Mouse (Mus musculus) retina, postnatal 7 days (tissue): ENCODE data around the gene Il10rb.
"Not testable (repeated sequence)": the region's sequence is repeated elsewhere in the genome, so short reads cannot be mapped to it uniquely, and the experiment has no call there.

Experiments used
- DNase-seq: peaks from one replicate; pipeline ENCODE4 v3.0.0-alpha.2; 2012; ENCODE audit warnings: low read depth, low spot score

Il10rb gene

GRCm38 (mm10) chr16:91416357-91416756 is 10.4 kb downstream of the Il10rb start:
- DNase-seq: no peak

- DNase-seq: no peak
Measured at GRCm38 (mm10) chr16:91416938-91417337, 11.0 kb downstream of the Il10rb start.

- DNase-seq: no peak
Measured at GRCm38 (mm10) chr16:91418531-91418930, 12.6 kb downstream of the Il10rb start.

GRCm38 (mm10) chr16:91425816-91426215 is 19.9 kb downstream of the Il10rb start:
- no peak for DNase-seq

GRCm38 (mm10) chr16:91426586-91426985 is 20.6 kb downstream of the Il10rb start:
- no peak for DNase-seq

- DNase-seq: no peak
Measured at GRCm38 (mm10) chr16:91427461-91427860, 21.5 kb downstream of the Il10rb start.

GRCm38 (mm10) chr16:91428259-91428865 is 22.4 kb downstream of the Il10rb start:
- DNase-seq: no peak

GRCm38 (mm10) chr16:91432720-91433328 is 26.9 kb downstream of the Il10rb start:
- DNase-seq: no peak

GRCm38 (mm10) chr16:91433329-91433933 is 27.5 kb downstream of the Il10rb start:
- no peak for DNase-seq

GRCm38 (mm10) chr16:91434119-91434518 is 28.2 kb downstream of the Il10rb start:
- no peak for DNase-seq

GRCm38 (mm10) chr16:91438081-91438480 is 32.1 kb downstream of the Il10rb start:
- DNase-seq: no peak

GRCm38 (mm10) chr16:91438599-91438998 is 32.6 kb downstream of the Il10rb start:
- not testable (repeated sequence) for DNase-seq

- no peak for DNase-seq
Measured at GRCm38 (mm10) chr16:91441366-91441765, 35.4 kb downstream of the Il10rb start.

GRCm38 (mm10) chr16:91441811-91442240 is 35.9 kb downstream of the Il10rb start:
- DNase-seq: no peak

GRCm38 (mm10) chr16:91442446-91442845 is 36.5 kb downstream of the Il10rb start:
- DNase-seq: no peak

- DNase-seq: no peak
Measured at GRCm38 (mm10) chr16:91443211-91443611, 37.2 kb downstream of the Il10rb start.

GRCm38 (mm10) chr16:91444847-91445246 is 38.9 kb downstream of the Il10rb start:
- no peak for DNase-seq

GRCm38 (mm10) chr16:91445566-91445965 is 39.6 kb downstream of the Il10rb start:
- DNase-seq: no peak

GRCm38 (mm10) chr16:91446778-91447511 is 41.0 kb downstream of the Il10rb start:
- no peak for DNase-seq

- DNase-seq: no peak
Measured at GRCm38 (mm10) chr16:91447512-91447900, 41.5 kb downstream of the Il10rb start.

- no peak for DNase-seq
Measured at GRCm38 (mm10) chr16:91448088-91448487, 42.1 kb downstream of the Il10rb start.

GRCm38 (mm10) chr16:91448895-91449294 is 42.9 kb downstream of the Il10rb start:
- DNase-seq: no peak
